Mouse (Mus musculus) kidney, adult 8-10 months (tissue): ENCODE measurements around the gene Ier3.
"Not testable (repeated sequence)": the region's sequence is repeated elsewhere in the genome, so short reads cannot be mapped to it uniquely, and the experiment has no call there.

Experiments
- DNase-seq, 2 experiments: peaks; one replicate each; pipeline ENCODE4 v3.0.0; 2022

Gene Ier3

GRCm38 (mm10) chr17:35836991-35837422 lies 15.5 kb downstream of the Ier3 start:
- peak; percentile 75 to 79 for DNase-seq

- DNase-seq = no peak
These were observed 16.0 kb downstream of the Ier3 start for GRCm38 (mm10) chr17:35837487-35837886.

GRCm38 (mm10) chr17:35838122-35838544 lies 16.6 kb downstream of the Ier3 start, which contains the start of gene Tubb5:
Gene Tubb5 (minus strand): TSS chr17:35838306.
- DNase-seq = peak; percentile 96 to 97

- no peak for DNase-seq
These were observed 17.1 kb downstream of the Ier3 start for GRCm38 (mm10) chr17:35838570-35838969.

- not testable (repeated sequence) for DNase-seq
These were observed 17.5 kb downstream of the Ier3 start for GRCm38 (mm10) chr17:35839002-35839401.

GRCm38 (mm10) chr17:35840561-35840960 lies 19.1 kb downstream of the Ier3 start:
- DNase-seq = no peak

GRCm38 (mm10) chr17:35841076-35841950 lies 19.8 kb downstream of the Ier3 start, which contains the start of gene Mdc1:
Gene Mdc1 (plus strand): TSS chr17:35841515.
- DNase-seq = peak; percentile 100

- no peak for DNase-seq
These were observed 20.5 kb downstream of the Ier3 start for GRCm38 (mm10) chr17:35842006-35842405.

- no peak for DNase-seq
These were observed 22.0 kb downstream of the Ier3 start for GRCm38 (mm10) chr17:35843514-35843913.

GRCm38 (mm10) chr17:35848112-35848511 lies 26.6 kb downstream of the Ier3 start:
- no peak for DNase-seq

GRCm38 (mm10) chr17:35850974-35851373 lies 29.5 kb downstream of the Ier3 start:
- no peak for DNase-seq

- no peak for DNase-seq
These were observed 37.9 kb downstream of the Ier3 start for GRCm38 (mm10) chr17:35859371-35859770.

- DNase-seq = no peak
These were observed 38.4 kb downstream of the Ier3 start for GRCm38 (mm10) chr17:35859835-35860234.

- DNase-seq = no peak
These were observed 39.3 kb downstream of the Ier3 start for GRCm38 (mm10) chr17:35860831-35861197.

GRCm38 (mm10) chr17:35861198-35861857 lies 39.8 kb downstream of the Ier3 start, which contains the start of gene Nrm:
Gene Nrm (plus strand): TSS chr17:35861318.
- DNase-seq = peak; percentile 81 to 89

- no peak for DNase-seq
These were observed 43.4 kb downstream of the Ier3 start for GRCm38 (mm10) chr17:35864832-35865353.

- DNase-seq = peak in 1 of 2 experiments; percentile 41
These were observed 44.2 kb downstream of the Ier3 start, which contains the start of gene Ppp1r18 for GRCm38 (mm10) chr17:35865481-35866280. Gene Ppp1r18 (plus strand): TSS chr17:35865593.

GRCm38 (mm10) chr17:35866281-35866831 lies 44.9 kb downstream of the Ier3 start:
- no peak for DNase-seq

GRCm38 (mm10) chr17:35866911-35867890 lies 45.7 kb downstream of the Ier3 start:
- peak in 1 of 2 experiments; percentile 41 for DNase-seq

- DNase-seq = no peak
These were observed 46.8 kb downstream of the Ier3 start for GRCm38 (mm10) chr17:35868165-35868820.
